Mouse (Mus musculus) heart, postnatal 0 days (tissue): ENCODE results near the gene Mgat1.

Experiments used
- CTCF ChIP-seq: IDR thresholded peaks from 2 replicates; pipeline ENCODE4 v1.5.1; 2016; ENCODE audit warnings: antibody characterized with exemption, control low read depth, low read depth
- EP300 ChIP-seq: IDR thresholded peaks from 2 replicates; pipeline ENCODE4 v1.6.1; 2016; ENCODE audit warnings: antibody characterized with exemption, low read depth

DNA sequence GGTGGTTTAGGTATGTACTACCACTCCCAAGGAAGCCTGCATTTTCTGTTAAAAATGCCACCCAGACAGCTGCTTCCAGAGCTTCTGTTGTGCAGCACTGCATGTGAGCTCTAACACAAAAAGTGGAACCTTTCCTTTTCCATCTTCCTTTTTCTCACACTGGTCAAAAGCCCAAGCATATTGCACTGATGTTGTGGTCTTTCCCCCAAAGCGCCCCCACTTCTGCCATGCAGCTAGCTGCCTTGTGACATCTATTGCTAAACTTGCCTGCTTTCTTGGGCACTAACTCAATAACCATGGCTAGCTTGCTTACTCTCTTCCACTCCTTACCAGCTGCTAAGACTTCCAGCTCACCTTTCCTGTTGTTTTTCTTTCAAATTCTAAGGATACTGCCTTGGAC, 19.5 kb upstream of the Mgat1 start:
- no peak for TF ChIP-seq CTCF
- no peak for TF ChIP-seq EP300
